Mouse (Mus musculus) midbrain, embryonic 10.5 days (tissue): ENCODE results near the gene Ddc. TPM values are rescaled to one million over a fixed set of nuclear protein-coding genes. Genes with fewer than 3 reads are reported as not detected.

ENCODE experiments used
- DNase-seq: peaks from one replicate; pipeline ENCODE4 v3.0.0-alpha.2; 2017; ENCODE audit warnings: low spot score
- H3K27ac ChIP-seq: fragments of 300-500 bp; sonication (generic); replicated peaks from 2 replicates; pipeline ENCODE4 v1.5.1; 2016; ENCODE audit warnings: mild to moderate bottlenecking
- H3K27me3 ChIP-seq: fragments of 300-500 bp; sonication (generic); 2 replicates; pipeline ENCODE4 v1.6.1; 2016; ENCODE audit warnings: low read depth, mild to moderate bottlenecking; ENCODE audit not compliant: poor library complexity, severe bottlenecking
- H3K36me3 ChIP-seq: fragments of 300-500 bp; sonication (generic); 2 replicates; pipeline ENCODE4 v1.6.1; 2016; ENCODE audit warnings: mild to moderate bottlenecking, moderate library complexity
- H3K4me1 ChIP-seq: fragments of 300-500 bp; sonication (generic); 2 replicates; pipeline ENCODE4 v1.6.1; 2016
- H3K4me3 ChIP-seq: fragments of 300-500 bp; sonication (generic); 2 replicates; pipeline ENCODE4 v1.5.1; 2016; ENCODE audit warnings: mild to moderate bottlenecking, moderate library complexity
- H3K9me3 ChIP-seq: fragments of 300-500 bp; sonication (generic); replicated peaks from 2 replicates; pipeline ENCODE4 v1.6.1; 2016; ENCODE audit warnings: mild to moderate bottlenecking
- WGBS: fragments of 180-500 bp; shearing (Covaris S2); methylation state at CpG from one replicate; pipeline ENCODE4 v1.1.7; 2016; 5-methylcytosine and 5-hydroxymethylcytosine counted together
- polyA plus RNA-seq: library from polyadenylated mRNA; unstranded; fragments of >200 nt; fragmentation: Nextera tagmentation; extraction: Ambion mirVana; gene quantifications from 2 replicates; pipeline ENCODE4 v1.2.1, GENCODE M21; 2016

The Ddc gene
- polyA plus RNA-seq, 1 experiment from 2014 or later: 13.6 TPM

DNA sequence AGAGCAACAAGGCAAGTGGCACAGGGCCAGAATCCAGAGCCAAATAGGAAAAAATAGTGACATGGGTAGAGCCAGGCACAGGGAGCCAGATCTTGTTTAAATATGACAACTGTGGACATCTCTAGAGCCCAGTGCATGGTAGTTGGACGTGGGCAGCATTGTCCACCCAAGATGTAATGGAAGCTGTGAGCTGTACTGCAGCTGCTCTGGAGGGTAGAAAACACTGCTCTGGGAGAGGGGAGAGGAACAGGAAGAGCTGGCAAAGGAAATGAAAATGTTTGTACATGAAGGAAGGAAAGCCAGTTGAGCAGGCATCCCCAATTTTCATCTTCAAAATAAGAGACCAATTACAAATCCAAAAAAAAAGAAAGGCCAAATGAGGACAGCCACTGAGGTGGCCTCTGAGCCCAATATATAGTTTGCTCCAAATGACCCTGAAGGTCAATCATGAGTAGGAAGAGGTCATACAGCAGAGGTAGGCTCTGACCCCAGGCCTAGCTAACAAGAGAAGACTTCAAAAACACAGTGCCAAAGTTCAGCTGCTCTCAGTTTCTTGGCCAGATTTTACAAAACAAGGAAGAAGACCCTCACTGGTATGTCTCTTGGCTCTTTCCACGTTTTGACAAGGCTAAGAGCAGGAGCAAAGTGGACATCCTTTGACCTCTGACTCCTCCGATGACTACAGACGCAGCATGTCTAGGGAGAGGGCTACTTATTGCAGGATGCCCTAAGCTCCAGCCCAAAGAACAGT is 121.7 kb downstream of the Ddc start:
- no peaks in the 10 kb centered on the region for H3K36me3 ChIP-seq
- H3K9me3 ChIP-seq: no peaks in the 10 kb centered on the region
- no peak overlapping the region for H3K4me3 ChIP-seq
- no peak for DNase-seq
- no peak overlapping the region for H3K27ac ChIP-seq
- no peaks in the 10 kb centered on the region for H3K4me1 ChIP-seq
- WGBS: 75% methylated on average over 4 of the region's 4 CpGs
- H3K27me3 ChIP-seq: no peaks in the 10 kb centered on the region

- no peaks in the 10 kb centered on the region for H3K36me3 ChIP-seq
- WGBS: 94% methylated on average over 5 of the region's 5 CpGs
These were observed 123.1 kb downstream of the Ddc start for GRCm38 (mm10) chr11:11774893-11775292.

DNA sequence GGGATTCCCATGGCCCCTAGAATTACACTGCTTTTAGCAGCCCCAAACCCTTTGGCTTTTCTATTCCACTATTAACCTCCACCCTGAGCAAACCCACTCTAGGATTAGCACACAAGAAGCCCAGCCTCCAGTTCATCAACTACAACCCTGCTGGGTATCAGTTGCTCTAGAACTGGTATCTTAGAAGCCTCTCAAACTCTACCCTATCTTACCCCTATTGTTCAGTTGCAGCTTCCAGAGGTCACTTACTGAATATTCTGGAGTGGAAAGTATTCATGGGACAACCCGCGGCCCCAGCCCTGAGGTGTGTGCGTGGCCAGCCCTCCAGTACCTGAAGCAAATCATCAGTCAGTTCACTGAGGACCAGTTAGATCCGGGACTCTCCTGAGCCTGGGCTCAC is 123.6 kb downstream of the Ddc start:
- H3K36me3 ChIP-seq: no peaks in the 10 kb centered on the region
- WGBS: 92% methylated on average over 4 of the region's 4 CpGs
- no peaks in the 10 kb centered on the region for H3K27me3 ChIP-seq
- DNase-seq: no peak
- H3K27ac ChIP-seq: no peak overlapping the region
- no peaks in the 10 kb centered on the region for H3K4me1 ChIP-seq
- no peak overlapping the region for H3K4me3 ChIP-seq
- no peaks in the 10 kb centered on the region for H3K9me3 ChIP-seq

More at GRCm38 (mm10) chr11:11774893-11775292, 123.1 kb downstream of the Ddc start:
- DNase-seq: no peak
- Histone ChIP-seq H3K4me1 (no peaks in the 10 kb centered on the region), H3K4me3 (no peak overlapping the region), H3K27me3 (no peaks in the 10 kb centered on the region), H3K27ac (no peak overlapping the region), H3K9me3 (no peaks in the 10 kb centered on the region)

DNA sequence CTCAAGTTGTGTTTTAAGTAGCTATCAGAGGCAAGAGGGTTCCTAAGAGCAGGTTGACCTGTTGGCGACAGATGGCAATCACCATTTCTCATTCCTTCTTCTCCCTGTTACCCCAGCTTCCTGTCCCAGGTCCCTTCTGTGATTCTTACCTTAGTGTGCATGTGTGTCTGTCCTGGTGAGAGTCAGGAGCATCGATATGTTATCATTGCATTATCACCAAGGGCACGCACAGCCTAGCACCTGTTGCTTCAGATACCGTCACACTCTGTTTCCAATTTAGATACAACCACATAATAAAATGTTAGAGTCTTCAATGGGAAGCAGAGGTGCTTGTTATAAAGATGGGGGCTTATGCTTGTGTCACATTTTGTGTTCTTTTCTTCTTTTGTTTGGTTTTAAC is 125.7 kb downstream of the Ddc start:
- no peaks in the 10 kb centered on the region for H3K9me3 ChIP-seq
- WGBS: 95% methylated on average over 4 of the region's 4 CpGs
- no peak for DNase-seq
- H3K4me1 ChIP-seq: no peaks in the 10 kb centered on the region
- no peaks in the 10 kb centered on the region for H3K36me3 ChIP-seq
- no peak overlapping the region for H3K4me3 ChIP-seq
- H3K27me3 ChIP-seq: no peaks in the 10 kb centered on the region
- H3K27ac ChIP-seq: no peak overlapping the region

- WGBS: 95% methylated on average over 3 of the region's 3 CpGs
- Histone ChIP-seq H3K4me3 (no peak overlapping the region), H3K4me1 (no peaks in the 10 kb centered on the region), H3K9me3 (no peaks in the 10 kb centered on the region), H3K27me3 (no peaks in the 10 kb centered on the region), H3K36me3 (no peaks in the 10 kb centered on the region), H3K27ac (no peak overlapping the region)
- no peak for DNase-seq
These were observed 127.3 kb downstream of the Ddc start for GRCm38 (mm10) chr11:11770691-11771090.

DNA sequence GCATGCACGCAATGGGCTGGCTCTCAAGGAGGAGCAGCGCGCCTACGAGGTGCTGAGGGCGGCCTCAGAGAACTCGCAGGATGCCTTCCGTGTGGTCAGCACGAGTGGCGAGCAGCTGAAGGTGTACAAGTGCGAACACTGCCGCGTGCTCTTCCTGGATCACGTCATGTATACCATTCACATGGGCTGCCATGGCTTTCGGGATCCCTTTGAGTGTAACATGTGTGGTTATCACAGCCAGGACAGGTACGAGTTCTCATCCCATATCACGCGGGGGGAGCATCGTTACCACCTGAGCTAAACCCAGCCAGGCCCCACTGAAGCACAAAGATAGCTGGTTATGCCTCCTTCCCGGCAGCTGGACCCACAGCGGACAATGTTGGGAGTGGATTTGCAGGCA is 128.7 kb downstream of the Ddc start:
- Histone ChIP-seq H3K4me3 (no peak overlapping the region), H3K36me3 (no peaks in the 10 kb centered on the region), H3K4me1 (no peaks in the 10 kb centered on the region), H3K27ac (no peak overlapping the region), H3K27me3 (no peaks in the 10 kb centered on the region), H3K9me3 (no peaks in the 10 kb centered on the region)
- no peak for DNase-seq
- 92% methylated on average over 20 of the region's 20 CpGs for WGBS

GRCm38 (mm10) chr11:11768057-11768456 is 129.9 kb downstream of the Ddc start:
- Histone ChIP-seq H3K4me3 (no peak overlapping the region), H3K27ac (no peak overlapping the region), H3K9me3 (no peaks in the 10 kb centered on the region), H3K4me1 (no peaks in the 10 kb centered on the region), H3K27me3 (no peaks in the 10 kb centered on the region), H3K36me3 (no peaks in the 10 kb centered on the region)
- 85% methylated on average over 2 of the region's 2 CpGs for WGBS
- no peak for DNase-seq

DNA sequence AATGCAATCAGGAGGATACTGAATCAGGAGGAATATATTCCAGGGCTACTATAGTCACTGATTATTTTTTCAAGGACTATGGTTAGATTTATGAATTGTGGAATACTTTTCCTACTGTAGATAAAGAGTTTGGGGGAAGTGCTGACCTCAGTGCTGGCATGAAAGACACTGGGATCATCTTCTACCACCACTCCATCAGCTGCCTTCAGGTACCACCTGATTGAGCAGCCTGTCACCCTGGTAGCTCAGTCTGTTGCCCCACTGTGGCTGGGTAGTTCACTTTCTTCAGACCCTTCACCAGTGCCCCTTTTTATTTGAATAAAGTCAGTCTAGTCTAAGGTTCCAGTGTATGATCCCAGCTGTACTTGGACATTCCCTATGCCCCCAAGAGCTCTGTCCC is 131.2 kb downstream of the Ddc start:
- no peak overlapping the region for H3K27ac ChIP-seq
- no peaks in the 10 kb centered on the region for H3K9me3 ChIP-seq
- no peaks in the 10 kb centered on the region for H3K4me1 ChIP-seq
- no peaks in the 10 kb centered on the region for H3K36me3 ChIP-seq
- no peak for DNase-seq
- no peak overlapping the region for H3K4me3 ChIP-seq
- H3K27me3 ChIP-seq: no peaks in the 10 kb centered on the region

DNA sequence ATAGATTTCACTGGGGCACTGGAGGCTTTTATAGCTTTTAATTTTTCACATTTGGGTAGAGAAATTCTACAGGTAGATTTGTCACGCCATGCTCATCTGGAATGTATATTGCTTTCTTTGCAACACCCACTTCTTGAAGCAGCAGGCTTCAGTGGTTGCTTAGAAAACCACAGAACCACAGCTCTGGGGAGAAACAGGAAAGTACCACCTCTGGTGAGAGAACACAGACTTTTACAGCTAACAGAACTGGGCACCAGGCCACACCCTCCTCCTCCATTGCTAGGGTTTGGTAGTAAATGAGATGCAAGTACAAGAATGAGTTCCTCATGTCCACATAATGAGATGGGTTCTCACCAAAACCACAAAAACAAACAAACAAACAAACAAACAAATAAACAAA is 131.8 kb downstream of the Ddc start:
- no peak overlapping the region for H3K27ac ChIP-seq
- no peaks in the 10 kb centered on the region for H3K36me3 ChIP-seq
- no peaks in the 10 kb centered on the region for H3K27me3 ChIP-seq
- H3K9me3 ChIP-seq: no peaks in the 10 kb centered on the region
- DNase-seq: no peak
- 95% methylated on average over 1 of the region's 1 CpGs for WGBS
- no peaks in the 10 kb centered on the region for H3K4me1 ChIP-seq
- no peak overlapping the region for H3K4me3 ChIP-seq

GRCm38 (mm10) chr11:11765414-11765813 is 132.5 kb downstream of the Ddc start:
- Histone ChIP-seq H3K27ac (no peak overlapping the region), H3K27me3 (no peaks in the 10 kb centered on the region), H3K36me3 (no peaks in the 10 kb centered on the region), H3K4me3 (no peak overlapping the region), H3K4me1 (no peaks in the 10 kb centered on the region), H3K9me3 (no peaks in the 10 kb centered on the region)
- WGBS: 67% methylated on average over 1 of the region's 1 CpGs
- DNase-seq: no peak

Other genes with a start within 250 kb of the Ddc start
- gene Ikzf1, start 213.1 kb downstream of the Ddc start, polyA plus RNA-seq: 2.6 and 2.8 TPM in 2 replicates
- gene Fignl1, start 89.2 kb downstream of the Ddc start, polyA plus RNA-seq: 103 and 112 TPM in 2 replicates
- 441 and 449 TPM in 2 replicates for gene Grb10, start 140.5 kb upstream of the Ddc start, polyA plus RNA-seq